Mouse (Mus musculus) T-cell, adult 66 days (primary cell): ENCODE data around the gene Gpx1. TPM values are rescaled to one million over a fixed set of nuclear protein-coding genes. Genes with fewer than 3 reads are reported as not detected.

Experiments used
- total RNA-seq, 2 experiments: library from RNA; stranded (reverse); gene quantifications; 3 replicates in 1 of 2; 4 replicates in 1 of 2; pipeline ENCODE4 v1.2.4; 2023

Gpx1 gene
- total RNA-seq, result 100 to 1,000 TPM; 212 to 222 TPM

GRCm38 (mm10) chr9:108338886-108339781 lies at the start of gene Gpx1:
Gene Gpx1 (plus strand): TSS chr9:108338903.

GRCm38 (mm10) chr9:108290016-108290750 lies 48.5 kb upstream of the Gpx1 start, which contains the start of gene Nicn1:
Gene Nicn1 (plus strand): TSS chr9:108290429.

GRCm38 (mm10) chr9:108296453-108297355 lies 42.0 kb upstream of the Gpx1 start, which contains the start of gene Amt:
Gene Amt (plus strand): TSS chr9:108296853.

GRCm38 (mm10) chr9:108305629-108306520 lies 32.8 kb upstream of the Gpx1 start, which contains the start of the genes Rhoa and Tcta:
Gene Rhoa (plus strand): TSS chr9:108306129.
Gene Tcta (minus strand): TSS chr9:108306160.

GRCm38 (mm10) chr9:108347540-108348289 lies 9.0 kb downstream of the Gpx1 start, which contains the start of gene Usp4:
Gene Usp4 (plus strand): TSS chr9:108347853.

Other genes starting within 250 kb of the Gpx1 start
- 100 to 1,000 TPM; 105 to 120 TPM for gene Apeh, start 244.3 kb upstream of the Gpx1 start, total RNA-seq
- 1 to 10 TPM in 1 of 2 experiments, under 1 TPM in 1; 0.59 to 1.2 TPM for gene Bsn, start 148.5 kb upstream of the Gpx1 start, total RNA-seq
- gene Dag1, start 74.9 kb upstream of the Gpx1 start, total RNA-seq, result 10 to 100 TPM; 32.0 to 33.0 TPM
- gene Nicn1, start 48.5 kb upstream of the Gpx1 start, total RNA-seq, result 1 to 10 TPM; 2.9 to 3.2 TPM
- 1 to 10 TPM; 1.9 to 2.3 TPM for gene Amt, start 42.0 kb upstream of the Gpx1 start, total RNA-seq
- 100 to 1,000 TPM; 347 to 351 TPM for gene Rhoa, start 32.8 kb upstream of the Gpx1 start, total RNA-seq
- gene Tcta, start 32.7 kb upstream of the Gpx1 start, total RNA-seq, result 10 to 100 TPM; 10.4 to 11.9 TPM
- 100 to 1,000 TPM; 154 to 155 TPM for gene Usp4, start 8.9 kb downstream of the Gpx1 start, total RNA-seq
- 10 to 100 TPM in 1 of 2 experiments, 1 to 10 TPM in 1; 7.6 to 10.3 TPM for gene 1700102P08Rik, start 53.9 kb downstream of the Gpx1 start, total RNA-seq
- under 1 TPM in 1 of 2 experiments, not detected in 1; 0.18 TPM for gene Ccdc36, start 89.6 kb downstream of the Gpx1 start, total RNA-seq
- not detected for gene BC048562, start 97.6 kb downstream of the Gpx1 start, total RNA-seq
- gene Ccdc71, start 121.6 kb downstream of the Gpx1 start, total RNA-seq, result 10 to 100 TPM; 37.6 to 40.0 TPM
- 1 to 10 TPM; 4.3 to 5.6 TPM for gene Klhdc8b, start 122.7 kb downstream of the Gpx1 start, total RNA-seq
- gene Lamb2, start 140.8 kb downstream of the Gpx1 start, total RNA-seq, result under 1 TPM in 1 of 2 experiments, not detected in 1; 0.30 TPM
- 100 to 1,000 TPM; 288 to 319 TPM for gene Usp19, start 151.7 kb downstream of the Gpx1 start, total RNA-seq
- 100 to 1,000 TPM; 207 to 272 TPM for gene Qars, start 168.8 kb downstream of the Gpx1 start, total RNA-seq
- gene Qrich1, start 177.9 kb downstream of the Gpx1 start, total RNA-seq, result 100 to 1,000 TPM; 216 to 233 TPM
- 100 to 1,000 TPM; 181 to 194 TPM for gene Impdh2, start 221.4 kb downstream of the Gpx1 start, total RNA-seq
- 10 to 100 TPM; 25.9 to 27.1 TPM for gene Ndufaf3, start 228.5 kb downstream of the Gpx1 start, total RNA-seq
- gene Dalrd3, start 231.0 kb downstream of the Gpx1 start, total RNA-seq, result 10 to 100 TPM; 54.9 to 68.4 TPM
- 10 to 100 TPM; 30.1 to 33.2 TPM for gene Wdr6, start 239.8 kb downstream of the Gpx1 start, total RNA-seq